Mouse (Mus musculus) MEL (cell line): Measurements from ENCODE around the gene Inpp5d. TPM values are rescaled to one million over a fixed set of nuclear protein-coding genes. Genes with fewer than 3 reads are reported as not detected.
A peak's percentile ranks its signal among the peaks of the same experiment; 100 is the strongest.

Experiments used
- DNase-seq: peaks from one replicate; pipeline ENCODE4 v3.0.0; 2011; ENCODE audit warnings: low read depth, low spot score
- H3K27ac ChIP-seq: 2 replicates; pipeline ENCODE4 v1.5.1; 2012; ENCODE audit warnings: low read depth, mild to moderate bottlenecking, control low read depth, low read length, moderate library complexity; ENCODE audit not compliant: control insufficient read depth
- H3K27me3 ChIP-seq, 2 experiments: fragments of 150-350 bp in 1 of 2; sonication (generic) in 1 of 2; 2 replicates each; pipeline ENCODE4 v1.6.1; 2012; ENCODE audit warnings: low read length in 2 of 2, mild to moderate bottlenecking in 2 of 2, improper control_type of control experiment in 1 of 2, moderate library complexity in 1 of 2; ENCODE audit not compliant: insufficient read depth in 2 of 2, control insufficient read depth in 1 of 2
- H3K36me3 ChIP-seq, 2 experiments: 2 replicates each; pipeline ENCODE4 v1.6.1; 2012 to 2014; ENCODE audit warnings: low read length in 2 of 2, improper control_type of control experiment in 1 of 2, inconsistent platforms in 1 of 2, mild to moderate bottlenecking in 1 of 2; ENCODE audit not compliant: insufficient read depth in 2 of 2, control insufficient read depth in 1 of 2
- H3K4me1 ChIP-seq, 2 experiments: fragments of 150-350 bp in 1 of 2; sonication (generic) in 1 of 2; 2 replicates each; pipeline ENCODE4 v1.6.1; 2012; ENCODE audit warnings: low read length in 2 of 2, improper control_type of control experiment in 1 of 2, mild to moderate bottlenecking in 1 of 2; ENCODE audit not compliant: insufficient read depth in 2 of 2, control insufficient read depth in 1 of 2
- H3K4me3 ChIP-seq, 2 experiments: fragments of 150-350 bp in 1 of 2; sonication (generic) in 1 of 2; 2 replicates each; pipeline ENCODE4 v1.5.1; 2012; ENCODE audit warnings: low read depth in 2 of 2, low read length in 2 of 2, mild to moderate bottlenecking in 2 of 2, moderate library complexity in 2 of 2, control low read depth in 1 of 2, improper control_type of control experiment in 1 of 2; ENCODE audit not compliant: control insufficient read depth in 1 of 2, insufficient read depth in 1 of 2
- H3K79me2 ChIP-seq: 2 replicates; pipeline ENCODE4 v1.6.1; 2012; ENCODE audit warnings: mild to moderate bottlenecking, low read length, moderate library complexity; ENCODE audit not compliant: control insufficient read depth, poor library complexity, insufficient read depth
- H3K9ac ChIP-seq: 2 replicates; pipeline ENCODE4 v1.6.1; 2012; ENCODE audit warnings: low read depth, mild to moderate bottlenecking, control low read depth, low read length, moderate library complexity; ENCODE audit not compliant: control insufficient read depth, poor library complexity, severe bottlenecking
- H3K9me3 ChIP-seq: fragments of 150-350 bp; sonication (generic); replicated peaks from 2 replicates; pipeline ENCODE4 v1.6.1; 2012; ENCODE audit warnings: mild to moderate bottlenecking, low read length, improper control_type of control experiment, moderate library complexity; ENCODE audit not compliant: insufficient read depth
- BHLHE40 ChIP-seq: IDR thresholded peaks from 2 replicates; pipeline ENCODE4 v1.6.1; 2012; ENCODE audit warnings: low read depth, mild to moderate bottlenecking, inconsistent platforms, low read length, improper control_type of control experiment, borderline replicate concordance
- CTCF ChIP-seq, 3 experiments: IDR thresholded peaks in 2 of 3; conservative IDR thresholded peaks in 1 of 3; 2 replicates each; pipeline ENCODE4 v1.5.1; 2011 to 2012; ENCODE audit warnings: low read length in 3 of 3, low read depth in 2 of 3, mild to moderate bottlenecking in 2 of 3, improper control_type of control experiment in 1 of 3, inconsistent platforms in 1 of 3, mixed read lengths in 1 of 3, moderate library complexity in 1 of 3; ENCODE audit not compliant: control insufficient read depth in 1 of 3, insufficient read depth in 1 of 3, poor library complexity in 1 of 3, severe bottlenecking in 1 of 3
- E2F4 ChIP-seq: IDR thresholded peaks from 2 replicates; pipeline ENCODE4 v1.6.1; 2011; ENCODE audit warnings: low read depth, low read length, improper control_type of control experiment, borderline replicate concordance
- ELF1 ChIP-seq: IDR thresholded peaks from 2 replicates; pipeline ENCODE4 v1.6.1; 2014; ENCODE audit warnings: low read depth, mild to moderate bottlenecking, inconsistent platforms, low read length, improper control_type of control experiment, moderate library complexity
- GABPA ChIP-seq: IDR thresholded peaks from 2 replicates; pipeline ENCODE4 v1.6.1; 2012; ENCODE audit warnings: low read depth, mild to moderate bottlenecking, inconsistent platforms, low read length, improper control_type of control experiment, moderate library complexity
- JUND ChIP-seq: IDR thresholded peaks from 2 replicates; pipeline ENCODE4 v1.6.1; 2011; ENCODE audit warnings: low read depth, mild to moderate bottlenecking, improper control_type of control experiment, low read length
- MAX ChIP-seq: IDR thresholded peaks from 2 replicates; pipeline ENCODE4 v1.6.1; 2011; ENCODE audit warnings: low read length, improper control_type of control experiment
- MAZ ChIP-seq: IDR thresholded peaks from 2 replicates; pipeline ENCODE4 v1.6.1; 2012; ENCODE audit warnings: low read depth, mild to moderate bottlenecking, inconsistent platforms, low read length, improper control_type of control experiment
- MEF2A ChIP-seq: IDR thresholded peaks from 2 replicates; pipeline ENCODE4 v1.6.1; 2014; ENCODE audit warnings: low read depth, mild to moderate bottlenecking, inconsistent platforms, low read length, improper control_type of control experiment; ENCODE audit not compliant: poor library complexity, insufficient replicate concordance, severe bottlenecking; ENCODE audit errors: extremely low read depth
- MXI1 ChIP-seq: IDR thresholded peaks from 2 replicates; pipeline ENCODE4 v1.6.1; 2011; ENCODE audit warnings: mild to moderate bottlenecking, low read depth, low read length, improper control_type of control experiment
- POLR2AphosphoS2 ChIP-seq: IDR thresholded peaks from 2 replicates; pipeline ENCODE4 v1.6.1; 2011; ENCODE audit warnings: low read length, improper control_type of control experiment
- POLR2AphosphoS5 ChIP-seq: IDR thresholded peaks from 2 replicates; pipeline ENCODE4 v1.6.1; 2012; ENCODE audit warnings: low read depth, borderline replicate concordance, mild to moderate bottlenecking, inconsistent platforms, low read length, moderate library complexity, mixed read lengths
- RAD21 ChIP-seq: IDR thresholded peaks from 2 replicates; pipeline ENCODE4 v1.6.1; 2011; ENCODE audit warnings: mild to moderate bottlenecking, low read depth, low read length, improper control_type of control experiment
- RCOR1 ChIP-seq: IDR thresholded peaks from 2 replicates; pipeline ENCODE4 v1.6.1; 2012; ENCODE audit warnings: low read depth, mild to moderate bottlenecking, inconsistent platforms, low read length, improper control_type of control experiment
- SIN3A ChIP-seq: IDR thresholded peaks from 2 replicates; pipeline ENCODE4 v1.6.1; 2012; ENCODE audit warnings: low read length, improper control_type of control experiment, inconsistent platforms
- SMC3 ChIP-seq: IDR thresholded peaks from 2 replicates; pipeline ENCODE4 v1.6.1; 2011; ENCODE audit warnings: low read depth, low read length, improper control_type of control experiment
- TAL1 ChIP-seq: IDR thresholded peaks from 2 replicates; pipeline ENCODE4 v1.6.1; 2012; ENCODE audit warnings: mild to moderate bottlenecking, inconsistent platforms, low read length, moderate library complexity, mixed read lengths
- TBP ChIP-seq: IDR thresholded peaks from 2 replicates; pipeline ENCODE4 v1.8.0; 2011; ENCODE audit warnings: low read depth, low read length, improper control_type of control experiment
- TCF12 ChIP-seq: IDR thresholded peaks from 2 replicates; pipeline ENCODE4 v1.6.1; 2014; ENCODE audit warnings: low read depth, mild to moderate bottlenecking, inconsistent platforms, low read length, improper control_type of control experiment, moderate library complexity
- UBTF ChIP-seq: IDR thresholded peaks from 2 replicates; pipeline ENCODE4 v1.6.1; 2012; ENCODE audit warnings: low read depth, mild to moderate bottlenecking, inconsistent platforms, low read length, improper control_type of control experiment, moderate library complexity, borderline replicate concordance; ENCODE audit not compliant: insufficient read depth
- USF1 ChIP-seq: IDR thresholded peaks from 2 replicates; pipeline ENCODE4 v1.6.1; 2014; ENCODE audit warnings: low read depth, mild to moderate bottlenecking, inconsistent platforms, low read length, improper control_type of control experiment, moderate library complexity
- USF2 ChIP-seq, 2 experiments: IDR thresholded peaks; 2 replicates each; pipeline ENCODE4 v1.6.1; 2011 to 2012; ENCODE audit warnings: improper control_type of control experiment in 2 of 2, low read length in 2 of 2, borderline replicate concordance in 1 of 2, inconsistent platforms in 1 of 2, low read depth in 1 of 2, mild to moderate bottlenecking in 1 of 2; ENCODE audit not compliant: insufficient read depth in 1 of 2
- ZC3H11A ChIP-seq: IDR thresholded peaks from 2 replicates; pipeline ENCODE4 v1.6.1; 2012; ENCODE audit warnings: low read depth, mild to moderate bottlenecking, inconsistent platforms, low read length, improper control_type of control experiment
- polyA plus RNA-seq, 2 experiments: library from polyadenylated mRNA; stranded (reverse) in 1 of 2; unstranded in 1 of 2; fragments of >175 nt in 1 of 2; fragments of >200 nt in 1 of 2; gene quantifications; 2 replicates each; pipeline versions ENCODE4 v1.2.1 to v1.2.4; 2012; ENCODE audit warnings: low replicate concordance in 2 of 2, low read depth in 1 of 2; ENCODE audit not compliant: insufficient read length in 2 of 2, insufficient read depth in 1 of 2, missing spikeins in 1 of 2
- total RNA-seq: library from RNA; depleted of rRNA; stranded (reverse); fragments of 300-350 nt; gene quantifications from 2 replicates; pipeline ENCODE4 v1.2.3, GENCODE M21; 2012

Gene Inpp5d
- total and polyA plus RNA-seq, 3 experiments: 69.4 to 71.3 TPM; not detected in 1

DNA sequence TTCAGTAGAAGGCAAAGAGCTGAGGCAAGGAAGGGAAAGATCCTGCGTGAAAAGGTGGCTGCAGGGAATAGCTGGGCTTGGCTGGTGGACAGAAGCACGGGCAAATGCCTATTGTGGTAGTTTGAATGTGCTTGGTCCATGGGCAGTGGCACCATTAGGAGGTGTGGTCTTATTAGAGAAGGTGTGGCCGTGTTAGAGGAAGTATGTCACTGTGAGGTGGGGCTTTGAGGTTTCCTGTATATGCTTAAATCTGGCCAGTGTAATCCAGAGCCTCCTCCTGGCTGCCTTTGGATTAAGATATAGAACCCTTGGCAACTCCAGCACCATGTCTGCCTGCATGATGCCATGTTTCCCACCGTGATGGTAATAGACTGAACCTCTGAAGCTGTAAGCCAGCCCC lies 103.2 kb downstream of the Inpp5d start:
- TF ChIP-seq RCOR1: no peak
- no peak for TF ChIP-seq ZC3H11A
- TF ChIP-seq GABPA: no peak
- TF ChIP-seq ELF1: no peak
- no peak for TF ChIP-seq MAX
- TF ChIP-seq MXI1: no peak
- TF ChIP-seq SMC3: no peak
- TF ChIP-seq RAD21: no peak
- TF ChIP-seq CTCF (IDR thresholded peaks at IDR 0.05 in 2 of 3, conservative IDR thresholded peaks at IDR 0.05 in 1 of 3; ENCODE audit: control insufficient read depth in 1 of 3, insufficient read depth in 1 of 3, low read depth in 2 of 3, low read length in 3 of 3, poor library complexity in 1 of 3, severe bottlenecking in 1 of 3): no peak
- no peak for TF ChIP-seq UBTF
- TF ChIP-seq SIN3A: no peak
- no peak for TF ChIP-seq TBP
- no peak for TF ChIP-seq POLR2AphosphoS2
- TF ChIP-seq MAZ: no peak
- no peak for TF ChIP-seq USF1
- no peak for TF ChIP-seq POLR2AphosphoS5
- TF ChIP-seq JUND: no peak
- TF ChIP-seq TAL1: no peak
- peaks cover 0 to 5% of the 10 kb centered on the region in 2 experiments; a peak in 1 of 4 replicates for H3K36me3 ChIP-seq
- peak; percentile 32 for DNase-seq

DNA sequence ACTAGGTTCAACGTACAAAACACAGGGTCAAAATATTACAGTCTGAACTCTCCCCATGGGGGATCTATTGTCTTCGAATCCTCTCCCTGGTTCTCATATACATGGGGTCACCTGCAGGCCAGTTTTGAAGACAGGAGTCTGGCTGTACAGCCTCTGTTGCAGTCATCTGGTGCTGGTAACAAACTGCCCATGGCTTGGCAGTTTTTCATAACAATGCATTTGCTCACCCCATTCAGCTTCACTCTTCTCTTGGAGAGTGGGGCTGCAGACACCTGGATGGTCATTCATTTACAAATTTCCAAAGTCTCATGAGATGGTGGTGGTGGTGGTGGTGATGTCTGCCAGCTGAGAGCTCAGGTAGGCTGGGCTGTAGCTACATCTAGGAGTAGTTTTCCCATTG lies 109.0 kb downstream of the Inpp5d start:
- DNase-seq: no peak
- TF ChIP-seq BHLHE40 (no peak), TCF12 (no peak), MXI1 (no peak), UBTF (no peak), USF2 (IDR thresholded peaks at IDR 0.05; ENCODE audit: borderline replicate concordance in 1 of 2, insufficient read depth in 1 of 2, low read depth in 1 of 2, low read length in 2 of 2) (no peak), MEF2A (no peak), E2F4 (no peak)
- TF ChIP-seq, all 39 proteins: peak for 0
- no peaks in the 10 kb centered on the region for H3K4me1 ChIP-seq
- no peak overlapping the region for H3K27ac ChIP-seq
- no peaks in the 10 kb centered on the region for H3K36me3 ChIP-seq
- H3K9me3 ChIP-seq: no peaks in the 10 kb centered on the region
- no peaks in the 10 kb centered on the region; a peak in 1 of 4 replicates for H3K27me3 ChIP-seq
- no peaks in the 10 kb centered on the region for H3K79me2 ChIP-seq
- no peak overlapping the region for H3K4me3 ChIP-seq
- no peak overlapping the region for H3K9ac ChIP-seq

More for the DNA sequence above, 103.2 kb downstream of the Inpp5d start:
- H3K79me2 ChIP-seq: no peaks in the 10 kb centered on the region
- no peak overlapping the region for H3K4me3 ChIP-seq
- no peaks in the 10 kb centered on the region for H3K4me1 ChIP-seq
- H3K27me3 ChIP-seq: no peaks in the 10 kb centered on the region
- H3K9ac ChIP-seq: no peak overlapping the region
- no peak overlapping the region for H3K27ac ChIP-seq
- H3K9me3 ChIP-seq: no peaks in the 10 kb centered on the region
